Mouse (Mus musculus) lung, postnatal 0 days (tissue): Measurements from ENCODE around the gene Cfap97d2. TPM values are rescaled to one million over a fixed set of nuclear protein-coding genes. Genes with fewer than 3 reads are reported as not detected.

Experiments
- ATAC-seq: fragments of 200-750 bp; cut with Nextera tagmentation; 2 replicates; pipeline ENCODE4 v1.8.0; 2017; ENCODE audit warnings: moderate library complexity
- DNase-seq: peaks from one replicate; pipeline ENCODE4 v3.0.0-alpha.2; 2016; ENCODE audit warnings: low spot score
- H3K27ac ChIP-seq: fragments of 300-500 bp; sonication (generic); 2 replicates; pipeline ENCODE4 v1.5.1; 2014; ENCODE audit warnings: antibody characterized with exemption, mild to moderate bottlenecking, low read length, mixed read lengths
- H3K27me3 ChIP-seq: fragments of 300-500 bp; sonication (generic); replicated peaks from 2 replicates; pipeline ENCODE4 v1.6.1; 2014; ENCODE audit warnings: low read length, mixed read lengths; ENCODE audit not compliant: insufficient read depth
- H3K36me3 ChIP-seq: fragments of 300-500 bp; sonication (generic); 2 replicates; pipeline ENCODE4 v1.6.1; 2014; ENCODE audit warnings: low read length, mixed read lengths; ENCODE audit not compliant: insufficient read depth
- H3K4me1 ChIP-seq: fragments of 300-500 bp; sonication (generic); 2 replicates; pipeline ENCODE4 v1.6.1; 2014; ENCODE audit warnings: antibody characterized with exemption, low read depth, low read length, mixed read lengths; ENCODE audit not compliant: insufficient read depth
- H3K4me2 ChIP-seq: fragments of 300-500 bp; sonication (generic); replicated peaks from 2 replicates; pipeline ENCODE4 v1.6.1; 2014; ENCODE audit warnings: low read depth, mild to moderate bottlenecking, low read length, moderate library complexity, mixed read lengths
- H3K4me3 ChIP-seq: fragments of 300-500 bp; sonication (generic); 2 replicates; pipeline ENCODE4 v1.5.1; 2014; ENCODE audit warnings: low read depth, low read length
- H3K9ac ChIP-seq: fragments of 300-500 bp; sonication (generic); replicated peaks from 2 replicates; pipeline ENCODE4 v1.6.1; 2014; ENCODE audit warnings: low read depth, mild to moderate bottlenecking
- H3K9me3 ChIP-seq: fragments of 300-500 bp; sonication (generic); 2 replicates; pipeline ENCODE4 v1.6.1; 2016; ENCODE audit warnings: low read length, mixed read lengths
- CTCF ChIP-seq: IDR thresholded peaks from 2 replicates; pipeline ENCODE4 v1.5.1; 2016; ENCODE audit warnings: antibody characterized with exemption, mild to moderate bottlenecking
- EP300 ChIP-seq: IDR thresholded peaks from 2 replicates; pipeline ENCODE4 v1.6.1; 2016; ENCODE audit warnings: antibody characterized with exemption, mild to moderate bottlenecking, control low read depth
- WGBS: fragments of 180-500 bp; shearing (Covaris S2); extraction: QIAGEN DNeasy Blood & Tissue Kit; methylation state at CpG from one replicate; pipeline ENCODE4 v1.1.7; 2014; 5-methylcytosine and 5-hydroxymethylcytosine counted together
- polyA plus RNA-seq: library from polyadenylated mRNA; unstranded; fragments of >200 nt; fragmentation: Nextera tagmentation; extraction: Ambion mirVana; gene quantifications from 2 replicates; pipeline ENCODE4 v1.2.1, GENCODE M21; 2015

The Cfap97d2 gene
- polyA plus RNA-seq, 1 experiment from 2014 or later: 1.1 TPM

- no peaks in the 10 kb centered on the region for H3K36me3 ChIP-seq
- H3K27ac ChIP-seq: no peak overlapping the region
- no peak overlapping the region for H3K4me2 ChIP-seq
- H3K4me3 ChIP-seq: no peak overlapping the region
- no peaks in the 10 kb centered on the region for H3K9me3 ChIP-seq
- 61% methylated on average over 8 of the region's 8 CpGs for WGBS
- no peak for TF ChIP-seq CTCF
- no peak for TF ChIP-seq EP300
- ATAC-seq: no peak
- no peak for DNase-seq
- H3K9ac ChIP-seq: no peak overlapping the region
- H3K4me1 ChIP-seq: no peaks in the 10 kb centered on the region
- H3K27me3 ChIP-seq: no peaks in the 10 kb centered on the region
These were observed 8.0 kb upstream of the Cfap97d2 start for GRCm38 (mm10) chr8:13697681-13698080.

- TF ChIP-seq EP300 (no peak), CTCF (no peak)
- H3K4me3 ChIP-seq: no peak overlapping the region
- ATAC-seq (no peak), DNase-seq (no peak)
- no peak overlapping the region for H3K9ac ChIP-seq
- no peak overlapping the region for H3K27ac ChIP-seq
- no peaks in the 10 kb centered on the region for H3K36me3 ChIP-seq
- no peaks in the 10 kb centered on the region for H3K4me1 ChIP-seq
- H3K27me3 ChIP-seq: no peaks in the 10 kb centered on the region
- H3K9me3 ChIP-seq: no peaks in the 10 kb centered on the region
- WGBS: 70% methylated on average over 3 of the region's 3 CpGs
- no peak overlapping the region for H3K4me2 ChIP-seq
These were observed 7.4 kb upstream of the Cfap97d2 start for GRCm38 (mm10) chr8:13698281-13698680.

- Histone ChIP-seq H3K9me3 (no peaks in the 10 kb centered on the region), H3K4me3 (no peak overlapping the region), H3K4me2 (no peak overlapping the region), H3K27ac (no peak overlapping the region), H3K4me1 (no peaks in the 10 kb centered on the region), H3K9ac (no peak overlapping the region), H3K27me3 (no peaks in the 10 kb centered on the region), H3K36me3 (no peaks in the 10 kb centered on the region)
- ATAC-seq (no peak), DNase-seq (no peak)
- TF ChIP-seq EP300 (no peak), CTCF (no peak)
- WGBS: 53% methylated on average over 5 of the region's 5 CpGs
These were observed 6.3 kb upstream of the Cfap97d2 start for GRCm38 (mm10) chr8:13699323-13699949.

GRCm38 (mm10) chr8:13702755-13703154 is 2.9 kb upstream of the Cfap97d2 start:
- 21% methylated on average over 4 of the region's 4 CpGs for WGBS
- H3K36me3 ChIP-seq: no peaks in the 10 kb centered on the region
- H3K4me2 ChIP-seq: no peak overlapping the region
- H3K9me3 ChIP-seq: no peaks in the 10 kb centered on the region
- 0 out of 2 replicates have a peak overlapping the region, but pooled peaks have one; percentile 26 for H3K27ac ChIP-seq
- peak; percentile 59 for DNase-seq
- ATAC-seq: peak; percentile 76
- H3K4me3 ChIP-seq: no peak overlapping the region
- no peaks in the 10 kb centered on the region for H3K27me3 ChIP-seq
- H3K9ac ChIP-seq: no peak overlapping the region
- TF ChIP-seq CTCF: no peak
- peak; percentile 52; the same call in 1 of the 2 replicates for TF ChIP-seq EP300
- H3K4me1 ChIP-seq: no peaks in the 10 kb centered on the region

- H3K4me3 ChIP-seq: no peak overlapping the region
- no peak overlapping the region for H3K4me2 ChIP-seq
- H3K9me3 ChIP-seq: no peaks in the 10 kb centered on the region
- H3K36me3 ChIP-seq: no peaks in the 10 kb centered on the region
- H3K27me3 ChIP-seq: no peaks in the 10 kb centered on the region
- H3K9ac ChIP-seq: no peak overlapping the region
- ATAC-seq (no peak), DNase-seq (no peak)
- no peaks in the 10 kb centered on the region for H3K4me1 ChIP-seq
- WGBS: 88% methylated on average over 6 of the region's 6 CpGs
- TF ChIP-seq CTCF: no peak
- TF ChIP-seq EP300: no peak
- no peak overlapping the region for H3K27ac ChIP-seq
These were observed 1.9 kb upstream of the Cfap97d2 start for GRCm38 (mm10) chr8:13703756-13704155.

GRCm38 (mm10) chr8:13704301-13704700 is 1.4 kb upstream of the Cfap97d2 start:
- H3K27me3 ChIP-seq: no peaks in the 10 kb centered on the region
- WGBS: 76% methylated on average over 4 of the region's 4 CpGs
- no peak overlapping the region for H3K4me3 ChIP-seq
- H3K9ac ChIP-seq: no peak overlapping the region
- H3K4me2 ChIP-seq: no peak overlapping the region
- no peak for TF ChIP-seq EP300
- TF ChIP-seq CTCF: no peak
- no peak overlapping the region for H3K27ac ChIP-seq
- no peak for DNase-seq
- no peak for ATAC-seq
- no peaks in the 10 kb centered on the region for H3K4me1 ChIP-seq
- H3K9me3 ChIP-seq: no peaks in the 10 kb centered on the region
- no peaks in the 10 kb centered on the region for H3K36me3 ChIP-seq
